Mouse (Mus musculus): ENCODE data around the gene Phf21b.
"Not testable (repeated sequence)": the region's sequence is repeated elsewhere in the genome, so short reads cannot be mapped to it uniquely, and the experiment has no call there.

Gene Phf21b

DNA sequence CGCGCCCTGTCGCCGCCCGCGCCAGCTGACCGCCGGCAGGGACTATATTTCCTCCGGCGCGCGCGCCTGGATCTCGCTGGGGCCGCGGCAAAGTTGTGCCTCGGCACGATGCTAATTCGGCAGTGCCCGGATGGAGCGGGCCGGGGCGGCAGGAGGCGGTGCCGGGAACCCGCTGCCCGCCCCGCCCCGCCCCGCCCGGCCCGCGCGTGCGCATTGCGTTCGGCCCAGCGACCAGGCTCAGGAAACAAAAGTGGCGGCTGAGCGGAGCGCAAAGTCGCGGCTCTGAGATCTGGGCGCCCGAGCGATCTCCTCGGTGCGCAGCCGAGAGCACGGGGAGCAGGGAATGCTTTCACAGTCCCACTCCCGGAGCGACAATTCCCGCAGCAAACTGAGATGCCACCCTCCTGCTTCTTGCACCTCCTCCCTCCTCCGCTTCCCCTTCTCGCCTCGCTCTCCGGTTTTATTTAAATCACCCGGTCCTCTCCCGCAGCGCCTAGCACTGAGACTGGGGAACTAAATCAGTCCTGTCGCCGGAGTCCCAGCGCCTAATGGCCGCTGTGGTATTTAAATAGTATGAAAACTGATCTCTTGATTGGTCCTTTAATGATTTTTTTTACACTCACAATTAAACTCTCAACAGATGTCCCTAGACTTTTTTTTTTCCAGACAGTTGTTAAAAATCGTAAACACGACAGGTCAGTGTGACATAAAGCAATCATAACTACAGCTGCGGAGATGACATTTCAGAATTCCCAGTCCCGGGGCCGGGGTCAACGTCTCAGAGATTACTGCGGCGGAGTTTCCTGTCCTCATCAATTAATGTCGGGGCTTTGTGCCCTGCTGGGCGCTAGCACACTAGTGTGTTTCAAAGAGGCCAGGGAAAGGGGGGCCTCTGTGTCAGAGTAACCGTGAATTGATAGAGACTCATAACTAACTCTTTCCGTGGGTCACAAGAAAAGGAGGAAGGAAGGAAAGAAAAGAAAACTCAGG is at the start of gene Phf21b:
Phf21b (minus strand) TSS at position 44 of the 990 bp plus-strand sequence.
- peak; percentile 49 for DNase-seq (ENCODE audit: extremely low read depth, low read depth)

- no peak for DNase-seq (ENCODE audit: extremely low read depth, low read depth)
Measured at GRCm38 (mm10) chr15:84903843-84904385, 48.1 kb upstream of the Phf21b start.

DNA sequence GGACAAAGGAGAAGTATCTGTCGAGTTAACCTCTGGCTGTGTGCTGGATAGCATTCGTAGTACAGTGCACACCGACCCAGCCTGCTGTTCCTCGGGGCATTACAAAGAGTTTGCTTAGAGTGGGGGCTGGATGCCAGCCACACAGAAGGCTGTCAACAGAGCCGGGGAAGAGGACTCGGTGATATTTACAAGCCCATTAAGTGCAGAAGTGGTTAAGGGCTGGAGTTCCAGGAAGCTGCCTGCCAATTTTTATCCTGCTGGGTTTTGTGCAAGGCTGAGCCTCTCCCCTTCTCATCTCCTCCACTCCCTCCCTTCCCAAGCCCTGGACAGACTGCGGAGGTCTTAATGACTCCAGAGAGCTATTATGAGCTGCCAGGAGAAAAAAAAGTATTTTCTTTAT is 42.2 kb upstream of the Phf21b start:
- peak; percentile 34 for DNase-seq (ENCODE audit: extremely low read depth, low read depth)

GRCm38 (mm10) chr15:84896664-84897063 is 40.8 kb upstream of the Phf21b start:
- no peak for DNase-seq (ENCODE audit: extremely low read depth, low read depth)

DNA sequence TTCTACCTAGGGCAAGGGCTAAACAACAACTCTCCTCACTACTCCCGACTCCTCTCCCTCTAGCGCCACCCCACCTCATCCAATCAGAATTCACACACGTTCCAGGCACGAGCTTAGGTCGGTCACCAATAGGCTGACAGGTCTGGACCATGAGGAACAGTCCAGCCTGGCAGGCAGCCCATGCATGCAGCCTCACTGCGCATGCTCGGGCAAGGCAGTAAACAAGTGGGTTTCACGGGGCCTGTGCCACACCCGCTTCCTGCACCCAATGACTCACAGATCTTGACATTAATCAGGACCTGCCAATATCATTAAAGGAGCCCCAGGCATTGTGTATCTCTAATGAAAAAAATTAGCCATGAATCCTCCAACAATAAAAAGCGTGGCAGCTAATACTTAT is 40.4 kb upstream of the Phf21b start:
- DNase-seq (ENCODE audit: extremely low read depth, low read depth), result not testable (repeated sequence)

DNA sequence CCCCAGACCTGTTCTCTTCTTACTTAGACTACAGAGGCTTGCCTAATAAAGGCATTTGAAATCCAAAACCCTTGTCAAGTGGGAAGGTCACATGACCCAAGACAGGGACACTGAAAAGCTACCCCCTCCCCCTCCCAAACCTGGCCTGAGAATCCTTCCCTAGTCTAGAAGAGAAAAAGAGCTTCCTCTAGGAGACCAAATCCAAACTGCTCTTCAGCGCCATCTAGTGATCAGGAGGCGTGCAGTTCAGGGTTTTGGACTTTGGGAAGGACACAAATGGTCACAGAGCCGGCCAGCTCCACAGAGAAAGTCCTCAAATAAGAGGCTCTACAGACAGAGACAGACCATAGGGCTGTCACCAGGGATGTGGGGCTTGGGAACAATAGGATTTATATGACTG is 35.8 kb upstream of the Phf21b start:
- peak; percentile 28 for DNase-seq (ENCODE audit: extremely low read depth, low read depth)

DNA sequence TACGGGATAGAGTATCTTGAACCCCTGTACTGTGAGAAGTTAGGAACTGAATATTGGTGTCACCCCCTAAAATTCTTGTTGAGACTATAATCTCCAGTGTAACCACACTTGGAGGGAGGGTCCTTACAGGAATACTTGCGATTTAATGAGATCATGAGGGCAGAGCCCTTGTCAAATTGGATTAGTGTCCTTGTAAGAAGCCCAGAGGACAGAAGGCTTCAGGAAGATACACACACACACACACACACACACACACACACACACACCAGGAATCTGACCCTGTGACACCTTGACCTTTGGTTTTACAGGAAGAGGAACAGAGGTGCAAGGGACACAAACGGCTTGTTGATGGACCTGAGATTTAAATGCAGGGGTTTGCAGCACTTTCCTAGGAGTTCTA is 35.4 kb upstream of the Phf21b start:
- DNase-seq (ENCODE audit: extremely low read depth, low read depth), result no peak

- no peak for DNase-seq (ENCODE audit: extremely low read depth, low read depth)
Measured at GRCm38 (mm10) chr15:84888066-84888465, 32.2 kb upstream of the Phf21b start.

DNA sequence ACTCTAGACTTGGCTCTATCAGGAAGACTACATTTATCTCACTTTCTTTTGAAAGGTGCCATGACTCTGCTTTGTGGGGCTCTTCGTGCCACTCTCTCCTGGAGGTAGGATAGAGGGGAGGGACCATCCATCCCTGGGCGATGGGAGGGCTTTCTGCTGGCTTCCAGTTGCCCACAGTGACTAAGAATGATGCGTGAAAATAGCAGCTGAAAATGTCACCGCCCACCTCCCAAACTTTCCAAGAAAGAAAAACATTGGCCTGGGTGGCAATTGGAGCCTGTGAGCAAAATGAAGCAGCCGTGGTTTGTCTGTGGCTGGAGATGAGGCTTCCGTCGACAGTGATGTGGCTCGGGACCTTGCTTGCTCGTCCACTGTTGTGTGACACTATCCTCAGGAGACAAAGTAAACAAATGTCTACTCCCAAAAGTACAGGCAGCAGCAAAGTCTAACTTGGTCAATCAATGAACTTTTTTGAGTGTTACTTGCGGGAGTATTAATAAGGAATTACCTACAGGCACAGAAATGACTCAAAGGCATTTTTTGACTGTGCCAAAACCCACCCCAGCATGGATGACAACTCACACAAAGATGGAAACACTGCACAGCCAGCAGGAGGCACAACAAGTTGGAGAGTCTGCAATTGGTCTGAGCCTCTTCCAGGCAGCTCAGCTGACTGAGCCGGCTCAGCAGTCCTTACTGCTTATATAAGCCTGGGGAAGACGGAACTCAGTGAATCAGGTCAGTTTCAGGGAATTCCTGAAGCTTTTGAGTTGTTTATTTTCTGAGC is 21.4 kb upstream of the Phf21b start:
- DNase-seq (ENCODE audit: extremely low read depth, low read depth), result no peak

DNA sequence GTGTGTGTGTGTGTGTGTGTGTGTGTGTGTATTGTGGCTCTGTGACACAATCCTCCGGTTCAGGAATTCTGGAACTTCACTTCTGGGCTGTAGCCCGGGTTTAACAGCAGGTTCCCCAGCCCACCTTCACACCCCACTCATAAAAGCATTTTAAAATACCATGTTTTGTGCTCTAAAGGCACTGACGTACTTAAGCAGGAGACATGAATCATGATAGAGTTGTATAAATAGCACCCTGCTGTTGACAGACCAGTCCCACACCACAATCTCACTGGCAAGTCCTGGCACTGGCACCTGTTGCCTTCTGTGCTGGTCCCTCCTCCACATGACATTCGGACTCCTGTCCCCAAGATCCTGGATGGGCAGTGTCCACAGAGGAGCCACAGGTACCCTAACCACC is 18.0 kb upstream of the Phf21b start:
- no peak for DNase-seq (ENCODE audit: extremely low read depth, low read depth)

DNA sequence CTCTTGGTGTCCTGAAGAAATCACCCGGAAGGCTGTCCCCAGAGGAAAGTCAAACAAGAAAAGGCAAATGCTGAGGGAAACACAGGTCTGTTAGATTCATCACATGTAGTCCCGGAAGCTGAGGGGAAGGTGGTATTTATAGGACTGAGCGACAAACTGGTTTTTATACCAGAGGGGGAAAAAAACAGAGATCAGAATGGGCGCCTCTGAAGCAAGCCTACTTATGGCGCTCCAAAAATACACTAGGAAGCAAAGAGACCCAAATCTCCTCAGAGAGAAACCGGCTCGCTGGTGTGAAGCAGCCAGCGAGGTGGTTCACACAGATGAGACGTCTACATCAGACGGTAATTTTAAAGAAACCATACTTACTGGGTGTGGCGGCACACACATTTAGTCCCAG is 17.2 kb upstream of the Phf21b start:
- no peak for DNase-seq (ENCODE audit: extremely low read depth, low read depth)

- DNase-seq (ENCODE audit: extremely low read depth, low read depth), result no peak
Measured at GRCm38 (mm10) chr15:84871802-84872201, 16.0 kb upstream of the Phf21b start.

DNA sequence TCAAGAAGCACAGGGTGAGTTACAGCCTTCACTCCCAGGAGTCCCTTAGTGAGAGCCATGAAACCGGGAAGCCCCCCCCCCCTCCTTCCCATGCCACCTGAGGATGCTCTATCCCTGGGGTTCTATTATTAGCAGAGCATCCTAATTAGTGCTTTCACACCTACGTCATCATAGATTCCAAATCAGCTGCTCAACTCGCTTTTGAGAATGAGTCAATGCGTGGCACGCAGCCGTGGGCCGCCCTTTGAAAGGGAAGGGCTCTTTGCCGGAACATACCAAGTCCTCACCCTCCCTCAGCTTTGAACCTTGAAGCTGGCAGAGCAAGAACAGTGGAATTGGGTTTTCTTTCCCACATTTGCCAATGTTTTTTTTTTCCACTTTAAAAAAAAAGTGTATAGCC is 6.1 kb upstream of the Phf21b start:
- DNase-seq (ENCODE audit: extremely low read depth, low read depth), result no peak

DNA sequence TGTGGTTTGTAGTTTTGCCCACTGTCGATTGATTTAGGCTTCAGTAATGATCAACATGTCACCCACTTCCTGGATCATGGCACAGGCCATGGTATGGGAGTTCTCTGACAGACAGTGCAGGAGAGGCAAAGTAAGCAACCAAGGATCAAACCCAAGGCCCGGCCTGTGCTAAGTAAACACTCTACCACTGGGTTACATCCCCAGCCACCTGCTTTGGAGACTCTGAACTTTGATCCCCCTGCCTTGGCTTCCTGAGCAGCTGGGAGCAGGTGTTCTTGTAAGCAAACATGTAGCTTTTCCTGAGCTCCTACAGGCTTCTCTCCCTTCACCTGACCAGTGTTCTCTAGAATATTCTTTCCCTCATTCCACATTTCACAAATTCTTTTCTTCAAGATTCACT is 1.8 kb upstream of the Phf21b start:
- no peak for DNase-seq (ENCODE audit: extremely low read depth, low read depth)

GRCm38 (mm10) chr15:84854921-84855901 is 638 bp downstream of the Phf21b start:
- peak; percentile 34 for DNase-seq (ENCODE audit: extremely low read depth, low read depth)

DNA sequence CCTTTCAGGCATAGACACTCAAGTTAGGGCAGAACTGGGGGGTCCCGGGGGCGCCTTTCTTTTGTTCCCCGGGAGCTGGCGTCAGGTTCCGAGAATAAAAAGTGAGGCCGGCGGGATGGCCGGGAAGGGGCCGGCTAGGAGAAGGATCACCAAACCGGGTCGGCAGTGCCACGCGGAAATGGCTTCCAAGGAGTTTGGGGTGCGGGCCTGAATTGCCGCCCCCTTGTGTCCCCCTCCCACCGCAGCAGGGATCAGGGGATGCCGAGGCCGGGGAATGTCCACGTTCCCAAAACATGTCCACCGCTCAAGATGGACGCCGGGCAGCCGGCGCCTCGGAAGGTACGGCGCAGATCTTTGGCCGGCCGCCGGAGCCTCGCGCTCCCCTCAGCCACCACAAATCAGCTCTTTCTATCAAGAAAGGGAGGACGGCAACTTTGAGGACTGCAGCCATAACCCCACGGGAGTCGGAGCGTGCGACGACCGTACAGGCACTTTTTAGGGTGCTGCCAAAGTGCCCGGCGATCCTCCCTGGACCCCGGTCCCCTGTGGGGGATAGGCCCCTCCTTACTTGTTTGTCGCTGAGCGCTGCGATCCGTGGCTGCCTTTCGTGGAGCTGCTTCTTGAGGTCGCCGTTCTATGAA is 1.6 kb downstream of the Phf21b start:
- no peak for DNase-seq (ENCODE audit: extremely low read depth, low read depth)

DNA sequence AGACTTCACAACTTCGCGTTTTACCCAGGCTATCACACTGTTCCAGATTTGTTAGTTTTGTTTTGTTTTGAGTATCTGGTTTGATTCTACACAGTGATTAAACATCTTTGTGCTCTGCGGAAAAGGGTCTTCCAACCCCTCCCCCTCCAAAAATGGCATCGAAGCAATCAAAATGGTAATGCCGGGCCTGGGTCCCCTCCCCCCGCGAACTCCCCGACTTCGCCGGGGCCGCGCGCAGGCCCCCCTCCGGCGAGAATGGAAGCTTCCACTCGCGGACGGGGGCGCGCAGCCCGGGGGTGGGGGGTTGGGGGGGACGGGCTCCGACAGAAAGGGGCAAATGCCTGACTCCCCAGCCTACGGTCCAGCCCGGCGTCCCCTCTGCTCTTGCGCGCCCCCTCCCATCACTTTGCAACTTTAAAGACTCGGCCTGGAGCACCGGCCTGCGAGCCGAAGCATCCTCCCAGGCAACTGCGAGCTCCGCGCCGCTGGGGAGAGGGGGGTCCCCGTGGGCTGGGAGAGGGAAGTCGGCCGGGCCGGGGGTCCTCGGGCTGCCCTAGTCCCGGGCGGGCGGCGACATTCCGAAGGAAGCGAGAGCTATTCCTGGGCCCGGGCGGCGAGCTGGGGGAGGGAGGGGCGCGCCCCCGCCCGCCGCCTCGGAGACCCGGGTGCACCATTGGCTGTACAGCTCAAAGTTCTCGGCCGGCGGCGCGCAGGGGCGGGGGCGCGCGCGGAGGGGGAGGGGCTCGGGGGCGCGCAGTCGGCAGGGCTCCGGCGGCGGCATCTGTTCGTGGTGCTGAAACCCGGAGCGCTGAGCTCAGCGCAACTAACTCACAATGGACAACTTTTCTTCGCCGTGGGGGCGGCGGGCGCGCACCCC is 2.4 kb downstream of the Phf21b start:
- no peak for DNase-seq (ENCODE audit: extremely low read depth, low read depth)

GRCm38 (mm10) chr15:84852457-84853070 is 3.3 kb downstream of the Phf21b start:
- no peak for DNase-seq (ENCODE audit: extremely low read depth, low read depth)

DNA sequence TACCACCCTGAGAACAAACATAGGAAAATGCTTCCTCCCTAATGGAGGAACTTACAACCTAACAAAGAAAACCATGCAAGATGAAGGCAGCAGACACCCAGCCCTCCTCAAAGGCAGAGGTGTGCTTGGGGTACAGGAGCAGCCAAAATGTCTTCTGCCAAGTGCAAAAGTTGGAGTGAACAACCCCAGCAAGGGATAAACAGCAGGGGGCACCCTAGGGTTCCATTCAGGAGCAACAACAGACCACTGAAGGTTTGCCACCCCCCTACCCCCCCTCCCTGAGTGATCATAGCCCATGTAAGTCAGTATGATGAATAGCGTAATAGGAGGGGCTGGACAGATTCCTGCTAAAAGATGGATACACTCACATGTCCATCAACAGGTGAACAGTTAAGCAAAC is 5.5 kb downstream of the Phf21b start:
- DNase-seq (ENCODE audit: extremely low read depth, low read depth), result no peak
